19 mouse cellular contexts compared by ENCODE assay signal in genomic region chr13:32776350-32776749, GRCm38 (mm10). TPM values are rescaled to one million over a fixed set of nuclear protein-coding genes. Genes with fewer than 3 reads are reported as not detected.
DNase-seq lines count a peak whose midpoint lies in the region; ATAC-seq and TF ChIP-seq lines count a peak whose summit lies in the region.
"Had no signal": no experiment of that assay in that cellular context is flagged by ENCODE, and none has a peak within 500 bp of the region (broad histone marks: within the 10 kb centered on the region; RNA-seq: fewer than 3 reads in every experiment).

No protein-coding gene starts in this region.

- H3K9me3 ChIP-seq in embryonic facial prominence, embryonic 11.5 days (replicated peaks; ENCODE audit: control insufficient read depth, low read length): no peaks in the 10 kb centered on the region
- H3K9me3 ChIP-seq in embryonic facial prominence, embryonic 10.5 days: no peaks in the 10 kb centered on the region
- no peaks in the 10 kb centered on the region for H3K9me3 ChIP-seq in heart, embryonic 14.5 days (ENCODE audit: control insufficient read depth, low read length)
- H3K9me3 ChIP-seq in heart, postnatal 0 days (replicated peaks; ENCODE audit: control insufficient read depth, low read length): no peaks in the 10 kb centered on the region
- H3K9me3 ChIP-seq: forebrain, embryonic 15.5 days; neural tube, embryonic 13.5 days had no signal

- intact Hi-C loops in heart, postnatal 25 days (cut with DNase I): no loop called here
- intact Hi-C loops in left cerebral cortex, postnatal 4 days (cut with DNase I): no loop called here

- H3K4me2 ChIP-seq in embryonic facial prominence, embryonic 11.5 days (ENCODE audit: low read depth, low read length): no peak overlapping the region
- H3K4me2 ChIP-seq in heart, embryonic 14.5 days (ENCODE audit: low read length): no peak overlapping the region; the same call in 1 of the 2 replicates
- H3K4me2 ChIP-seq in heart, postnatal 0 days (ENCODE audit: low read depth, low read length): peak overlapping the region; percentile 26
- H3K4me2 ChIP-seq: forebrain, embryonic 15.5 days; liver, embryonic 11.5 days; midbrain, embryonic 11.5 days; neural tube, embryonic 13.5 days had no signal

- no peak overlapping the region for H3K9ac ChIP-seq in embryonic facial prominence, embryonic 11.5 days (replicated peaks; ENCODE audit: low read length)
- H3K9ac ChIP-seq in heart, embryonic 14.5 days (ENCODE audit: low read length): no peak overlapping the region
- peak overlapping the region; percentile 31; the same call in 1 of the 2 replicates for H3K9ac ChIP-seq in heart, postnatal 0 days (replicated peaks; ENCODE audit: low read depth, low read length)
- H3K9ac ChIP-seq: forebrain, embryonic 15.5 days; neural tube, embryonic 13.5 days had no signal

- no peaks in the 10 kb centered on the region for H3K36me3 ChIP-seq in embryonic facial prominence, embryonic 11.5 days (replicated peaks; ENCODE audit: control insufficient read depth, insufficient read depth, low read depth, low read length)
- H3K36me3 ChIP-seq in embryonic facial prominence, embryonic 10.5 days (replicated peaks): no peaks in the 10 kb centered on the region
- no peaks in the 10 kb centered on the region for H3K36me3 ChIP-seq in heart, embryonic 14.5 days (ENCODE audit: control insufficient read depth, insufficient read depth, low read length)
- no peaks in the 10 kb centered on the region for H3K36me3 ChIP-seq in heart, postnatal 0 days (replicated peaks; ENCODE audit: control insufficient read depth, insufficient read depth, low read length)
- no peaks in the 10 kb centered on the region for H3K36me3 ChIP-seq in kidney, adult 2 months (ENCODE audit: control insufficient read depth, insufficient read depth, low read length)
- H3K36me3 ChIP-seq: forebrain, embryonic 15.5 days; neural tube, embryonic 13.5 days had no signal

- 69% methylated on average over 10 of the region's 10 CpGs for WGBS in embryonic facial prominence, embryonic 11.5 days
- WGBS in embryonic facial prominence, embryonic 10.5 days: 79% methylated on average over 10 of the region's 10 CpGs
- WGBS in heart, embryonic 14.5 days: 78% methylated on average over 10 of the region's 10 CpGs
- WGBS in heart, postnatal 0 days: 54% methylated on average over 10 of the region's 10 CpGs
- WGBS in kidney, adult 2 months: 79% methylated on average over 10 of the region's 10 CpGs

- TF ChIP-seq POLR2A in kidney, adult 2 months (IDR thresholded peaks at IDR 0.05; ENCODE audit: low read depth, low read length): no peak

- no peak for TF ChIP-seq CTCF in heart, postnatal 0 days (IDR thresholded peaks at IDR 0.05; ENCODE audit: low read depth)
- TF ChIP-seq CTCF in kidney, adult 2 months (conservative IDR thresholded peaks at IDR 0.05; ENCODE audit: insufficient read depth, insufficient read length, low read depth, low read length): no peak

- no peaks in the 10 kb centered on the region for H3K27me3 ChIP-seq in embryonic facial prominence, embryonic 11.5 days (ENCODE audit: control insufficient read depth, insufficient read depth, low read length)
- H3K27me3 ChIP-seq in embryonic facial prominence, embryonic 10.5 days (replicated peaks; ENCODE audit: low read depth, poor library complexity, severe bottlenecking): no peaks in the 10 kb centered on the region
- H3K27me3 ChIP-seq in heart, embryonic 14.5 days (ENCODE audit: control insufficient read depth, insufficient read depth, low read length): no peaks in the 10 kb centered on the region
- no peaks in the 10 kb centered on the region for H3K27me3 ChIP-seq in heart, postnatal 0 days (ENCODE audit: control insufficient read depth, insufficient read depth, low read length)
- no peaks in the 10 kb centered on the region for H3K27me3 ChIP-seq in kidney, adult 2 months (replicated peaks; ENCODE audit: control insufficient read depth, insufficient read depth, low read length)
- H3K27me3 ChIP-seq: forebrain, embryonic 15.5 days; neural tube, embryonic 13.5 days had no signal

- peak; percentile 9 for DNase-seq in embryonic facial prominence, embryonic 11.5 days (ENCODE audit: low spot score)
- no peak for DNase-seq in embryonic facial prominence, embryonic 10.5 days (ENCODE audit: low spot score)
- no peak for DNase-seq in heart, postnatal 25 days (ENCODE audit: low spot score)
- DNase-seq in heart, postnatal 0 days (ENCODE audit: low spot score): peak; percentile 56
- no peak for DNase-seq in left cerebral cortex, postnatal 4 days
- DNase-seq in kidney, adult 2 months: no peak
- DNase-seq: cerebellum, adult 11 months; cerebellum, postnatal 14 days; kidney, adult 8-10 months; lung, adult 2 months; thymus, postnatal 14 days had no signal

- no peak overlapping the region for H3K4me3 ChIP-seq in embryonic facial prominence, embryonic 11.5 days (ENCODE audit: low read depth, low read length)
- H3K4me3 ChIP-seq in embryonic facial prominence, embryonic 10.5 days: no peak overlapping the region
- H3K4me3 ChIP-seq in heart, embryonic 14.5 days (ENCODE audit: control insufficient read depth in 1 of 2, insufficient read depth in 1 of 2, low read depth in 1 of 2, low read length in 2 of 2): no peak overlapping the region
- peak overlapping the region; percentile 7 for H3K4me3 ChIP-seq in heart, postnatal 0 days (ENCODE audit: low read depth, low read length)
- H3K4me3 ChIP-seq in kidney, adult 2 months (ENCODE audit: insufficient read depth, low read depth, low read length): no peak overlapping the region
- H3K4me3 ChIP-seq: forebrain, embryonic 15.5 days; neural tube, embryonic 13.5 days had no signal

- H3K4me1 ChIP-seq in embryonic facial prominence, embryonic 11.5 days (ENCODE audit: control insufficient read depth, insufficient read depth, low read length): no peaks in the 10 kb centered on the region; the same call in 1 of the 2 replicates
- H3K4me1 ChIP-seq in embryonic facial prominence, embryonic 10.5 days: no peaks in the 10 kb centered on the region
- peaks cover 8 to 15% of the 10 kb centered on the region in 2 experiments for H3K4me1 ChIP-seq in heart, embryonic 14.5 days (ENCODE audit: control insufficient read depth in 2 of 2, insufficient read depth in 2 of 2, low read length in 2 of 2)
- peaks cover 26% of the 10 kb centered on the region; the same call in 1 of the 2 replicates for H3K4me1 ChIP-seq in heart, postnatal 0 days (ENCODE audit: control insufficient read depth, insufficient read depth)
- H3K4me1 ChIP-seq in kidney, adult 2 months (ENCODE audit: control insufficient read depth, insufficient read depth, low read length): no peaks in the 10 kb centered on the region
- H3K4me1 ChIP-seq: forebrain, embryonic 15.5 days; neural tube, embryonic 13.5 days had no signal

- H3K27ac ChIP-seq in embryonic facial prominence, embryonic 11.5 days (replicated peaks; ENCODE audit: low read depth, low read length): no peak overlapping the region
- no peak overlapping the region for H3K27ac ChIP-seq in embryonic facial prominence, embryonic 10.5 days (replicated peaks)
- H3K27ac ChIP-seq in heart, embryonic 14.5 days (replicated peaks in 1 of 2; ENCODE audit: control insufficient read depth in 1 of 2, insufficient read depth in 1 of 2, low read depth in 2 of 2, low read length in 2 of 2): peak overlapping the region; percentile 0 to 50; a peak in 3 of 4 replicates
- H3K27ac ChIP-seq in heart, postnatal 0 days (ENCODE audit: low read depth): peak overlapping the region; percentile 83
- H3K27ac ChIP-seq in kidney, adult 2 months (ENCODE audit: insufficient read depth, low read depth, low read length): no peak overlapping the region
- H3K27ac ChIP-seq: forebrain, embryonic 15.5 days; neural tube, embryonic 13.5 days had no signal

- ATAC-seq in embryonic facial prominence, embryonic 11.5 days (replicated peaks; ENCODE audit: insufficient number of reproducible peaks, low FRiP score, low TSS enrichment, low read depth): no peak
- no peak for ATAC-seq in heart, embryonic 14.5 days (ENCODE audit: insufficient number of reproducible peaks, insufficient read depth, low FRiP score, low read depth)
- ATAC-seq in heart, postnatal 0 days (ENCODE audit: insufficient read depth, low read depth): peak; percentile 82
- ATAC-seq: forebrain, embryonic 15.5 days had no signal

- TF ChIP-seq EP300 in heart, postnatal 0 days (IDR thresholded peaks at IDR 0.05; ENCODE audit: low read depth): no peak; the same call in 1 of the 2 replicates

RNA-seq across cellular contexts. Expression of gene Mylk4, which starts 7.4 kb away (rescaled TPM):
- 0.75 and 1.0 TPM in 2 replicates for polyA plus RNA-seq in embryonic facial prominence, embryonic 11.5 days (2014; fragmentation: Nextera tagmentation; extraction: Ambion mirVana)
- 0.02 TPM in 1 of 2 replicates, not detected in the other for polyA plus RNA-seq in embryonic facial prominence, embryonic 10.5 days (2016; fragmentation: Nextera tagmentation; extraction: Ambion mirVana)
- polyA plus RNA-seq in heart, embryonic 14.5 days (2014; fragmentation: Nextera tagmentation; extraction: Ambion mirVana): 0.46 and 1.3 TPM in 2 replicates
- 100 to 1,000 TPM; 303 to 406 TPM for total RNA-seq in heart, postnatal 25 days (2021)
- total RNA-seq in heart, postnatal 0 days (2014; rRNA removed; ENCODE audit: low replicate concordance): 1.6 and 5.6 TPM in 2 replicates
- 2.4 and 2.8 TPM in 2 replicates for polyA plus RNA-seq in heart, postnatal 0 days (2015; fragmentation: Nextera tagmentation; extraction: Ambion mirVana)
- under 1 TPM; 0.44 to 0.66 TPM for total RNA-seq in left cerebral cortex, postnatal 4 days (2021)
- 0.12 and 0.66 TPM in 2 replicates for polyA plus RNA-seq in kidney, adult 2 months (2012; rRNA removed)
- total RNA-seq: hematopoietic stem cell, adult 5-6 weeks; monocyte, adult 5-6 weeks had no signal
- polyA plus RNA-seq: midbrain, embryonic 11.5 days had no signal

RNA-seq across cellular contexts. Expression of gene Wrnip1, which starts 25.5 kb away (rescaled TPM):
- 13.3 and 14.5 TPM in 2 replicates for polyA plus RNA-seq in embryonic facial prominence, embryonic 11.5 days (2014; fragmentation: Nextera tagmentation; extraction: Ambion mirVana)
- 14.0 and 15.6 TPM in 2 replicates for polyA plus RNA-seq in embryonic facial prominence, embryonic 10.5 days (2016; fragmentation: Nextera tagmentation; extraction: Ambion mirVana)
- 17.6 and 19.7 TPM in 2 replicates for polyA plus RNA-seq in heart, embryonic 14.5 days (2014; fragmentation: Nextera tagmentation; extraction: Ambion mirVana)
- total RNA-seq in heart, postnatal 25 days (2021): 10 to 100 TPM; 18.5 to 27.1 TPM
- total RNA-seq in heart, postnatal 0 days (2014; rRNA removed; ENCODE audit: low replicate concordance): 33.1 and 66.7 TPM in 2 replicates
- 11.2 and 12.1 TPM in 2 replicates for polyA plus RNA-seq in heart, postnatal 0 days (2015; fragmentation: Nextera tagmentation; extraction: Ambion mirVana)
- total RNA-seq in left cerebral cortex, postnatal 4 days (2021): 10 to 100 TPM; 55.5 to 58.4 TPM
- polyA plus RNA-seq in kidney, adult 2 months (2012; rRNA removed): 25.5 and 27.6 TPM in 2 replicates

RNA-seq across cellular contexts. Expression of gene D930007J09Rik, which starts 26.3 kb away (rescaled TPM):
- polyA plus RNA-seq in embryonic facial prominence, embryonic 11.5 days (2014; fragmentation: Nextera tagmentation; extraction: Ambion mirVana): not detected in 2 replicates
- polyA plus RNA-seq in embryonic facial prominence, embryonic 10.5 days (2016; fragmentation: Nextera tagmentation; extraction: Ambion mirVana): not detected in 2 replicates
- not detected in 2 replicates for polyA plus RNA-seq in heart, embryonic 14.5 days (2014; fragmentation: Nextera tagmentation; extraction: Ambion mirVana)
- not detected for total RNA-seq in heart, postnatal 25 days (2021)
- total RNA-seq in heart, postnatal 0 days (2014; rRNA removed; ENCODE audit: low replicate concordance): not detected in 2 replicates
- not detected in 2 replicates for polyA plus RNA-seq in heart, postnatal 0 days (2015; fragmentation: Nextera tagmentation; extraction: Ambion mirVana)
- total RNA-seq in left cerebral cortex, postnatal 4 days (2021): 1 to 10 TPM in 1 of 2 experiments, not detected in 1; 1.6 TPM
- polyA plus RNA-seq in kidney, adult 2 months (2012; rRNA removed): not detected in 2 replicates
- total RNA-seq: hematopoietic stem cell, adult 5-6 weeks; left cerebral cortex, adult 8-10 months; monocyte, adult 5-6 weeks had no signal
- polyA plus RNA-seq: forebrain, embryonic 15.5 days; liver, embryonic 11.5 days; lung, adult 2 months; midbrain, embryonic 11.5 days; neural tube, embryonic 13.5 days had no signal

Comparison
In these comparisons a context has a peak if more than half of its experiments do, and no peak if none do; other contexts are left out.
1. DNase-seq: peak in embryonic facial prominence, embryonic 11.5 days (single experiment) and heart, postnatal 0 days (single experiment); none in embryonic facial prominence, embryonic 10.5 days (single experiment), heart, postnatal 25 days (single experiment), left cerebral cortex, postnatal 4 days (single experiment) and kidney, adult 2 months (single experiment).
2. H3K27ac ChIP-seq: peak in heart, embryonic 14.5 days (2 of 2) and heart, postnatal 0 days (single experiment); none in embryonic facial prominence, embryonic 11.5 days (single experiment), embryonic facial prominence, embryonic 10.5 days (single experiment) and kidney, adult 2 months (single experiment).